In the genomic region with DNA sequence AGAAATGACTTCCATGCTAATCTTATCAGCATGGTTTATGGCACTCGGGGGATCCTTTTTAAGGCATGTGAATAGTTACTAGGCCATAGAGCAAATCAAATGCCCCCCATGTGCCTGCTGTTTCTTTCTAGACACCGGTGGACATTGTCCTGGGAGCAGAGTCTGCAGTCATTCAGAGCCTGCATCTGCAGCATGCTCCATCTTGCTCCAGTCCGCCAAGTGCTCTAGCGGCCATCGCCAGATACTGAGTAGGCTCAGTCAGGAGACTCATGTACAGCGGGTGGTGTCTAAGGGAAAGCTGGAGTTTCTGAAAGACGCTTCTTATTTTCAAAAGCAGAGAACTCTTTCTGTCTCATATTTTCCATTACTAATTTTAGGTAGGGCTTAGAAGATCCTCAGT, we compare ENCODE assay signal across 25 mouse cellular contexts.
DNase-seq lines count a peak whose midpoint lies in the region; ATAC-seq and TF ChIP-seq lines count a peak whose summit lies in the region.
"Had no signal": no experiment of that assay in that cellular context is flagged by ENCODE, and none has a peak within 500 bp of the region (broad histone marks: within the 10 kb centered on the region; RNA-seq: fewer than 3 reads in every experiment).

No protein-coding gene starts in this region.

- peaks cover 61% of the 10 kb centered on the region for H3K36me3 ChIP-seq in neural tube, embryonic 13.5 days
- H3K36me3 ChIP-seq in intestine, embryonic 16.5 days (ENCODE audit: control insufficient read depth, insufficient read depth, low read length), result peaks cover 12% of the 10 kb centered on the region; the same call in 1 of the 2 replicates

- H3K9ac ChIP-seq in neural tube, embryonic 13.5 days, result no peak overlapping the region
- no peak overlapping the region for H3K9ac ChIP-seq in intestine, embryonic 16.5 days (ENCODE audit: low read depth, low read length)
- H3K9ac ChIP-seq: embryonic facial prominence, embryonic 12.5 days; forebrain, embryonic 12.5 days; forebrain, postnatal 0 days had no signal

- peak overlapping the region; percentile 9; the same call in 1 of the 2 replicates for H3K27ac ChIP-seq in neural tube, embryonic 13.5 days (replicated peaks)
- H3K27ac ChIP-seq in intestine, embryonic 16.5 days (ENCODE audit: low read length), result peak overlapping the region; percentile 46
- H3K27ac ChIP-seq: embryonic facial prominence, embryonic 10.5 days; embryonic facial prominence, embryonic 12.5 days; forebrain, embryonic 10.5 days; forebrain, embryonic 12.5 days had no signal

- no peak for DNase-seq in neural tube, embryonic 10.5 days (ENCODE audit: extremely low spot score, low spot score)
- peak; percentile 23 for DNase-seq in brain, embryonic 14.5 days (ENCODE audit: low read depth)
- peak; percentile 7 for DNase-seq in mesoderm, embryonic 11.5 days (ENCODE audit: low read depth, low spot score)
- DNase-seq in frontal cortex, postnatal 14 days (ENCODE audit: low spot score in 2 of 2), result no peak
- DNase-seq in kidney, adult 8-10 months, result no peak
- DNase-seq in layer of hippocampus, adult 9-10 months (ENCODE audit: low spot score), result no peak
- DNase-seq: adrenal gland, adult 8-10 months; adrenal gland, postnatal 14 days; adrenal gland, postnatal 36 days; cerebellum, adult 11 months; cerebellum, adult 2 months; cerebellum, adult 9-10 months; cerebellum, postnatal 10 days; cerebellum, postnatal 25 days; forebrain, postnatal 0 days had no signal

- ATAC-seq in neural tube, embryonic 13.5 days (ENCODE audit: low read depth), result no peak
- ATAC-seq in intestine, embryonic 16.5 days, result peak; percentile 82
- ATAC-seq: activated CD4-positive, CD25-positive, alpha-beta regulatory T cell, adult 4 months; forebrain, embryonic 14.5 days; Patski had no signal

- 86% methylated on average over 7 of the region's 7 CpGs for WGBS in neural tube, embryonic 13.5 days
- WGBS in intestine, embryonic 16.5 days, result 76% methylated on average over 7 of the region's 7 CpGs

- H3K4me2 ChIP-seq in neural tube, embryonic 13.5 days, result no peak overlapping the region
- H3K4me2 ChIP-seq in intestine, embryonic 16.5 days (ENCODE audit: low read depth, low read length), result no peak overlapping the region
- H3K4me2 ChIP-seq: embryonic facial prominence, embryonic 12.5 days; forebrain, embryonic 12.5 days had no signal

- H3K4me1 ChIP-seq in neural tube, embryonic 13.5 days (replicated peaks), result peaks cover 3% of the 10 kb centered on the region; the same call in 1 of the 2 replicates
- H3K4me1 ChIP-seq in intestine, embryonic 16.5 days (ENCODE audit: control insufficient read depth, insufficient read depth, low read length), result peaks cover 10% of the 10 kb centered on the region
- H3K4me1 ChIP-seq: embryonic facial prominence, embryonic 10.5 days; embryonic facial prominence, embryonic 12.5 days; forebrain, embryonic 10.5 days; forebrain, embryonic 12.5 days had no signal

- H3K9me3 ChIP-seq in neural tube, embryonic 13.5 days, result no peaks in the 10 kb centered on the region
- no peaks in the 10 kb centered on the region for H3K9me3 ChIP-seq in intestine, embryonic 16.5 days (ENCODE audit: control insufficient read depth, low read length)
- H3K9me3 ChIP-seq: embryonic facial prominence, embryonic 10.5 days; embryonic facial prominence, embryonic 12.5 days; forebrain, embryonic 10.5 days; forebrain, embryonic 12.5 days; G1E had no signal

- no peak for TF ChIP-seq POLR2A in brain, embryonic 14.5 days (IDR thresholded peaks at IDR 0.05; ENCODE audit: borderline replicate concordance, extremely low read depth, insufficient read depth, insufficient read length, poor library complexity, severe bottlenecking)

- TF ChIP-seq CTCF in brain, embryonic 14.5 days (IDR thresholded peaks at IDR 0.05; ENCODE audit: borderline replicate concordance, extremely low read depth, insufficient read depth, insufficient read length), result no peak

- no peak overlapping the region for H3K4me3 ChIP-seq in neural tube, embryonic 13.5 days
- no peak overlapping the region for H3K4me3 ChIP-seq in intestine, embryonic 16.5 days (ENCODE audit: low read length)
- H3K4me3 ChIP-seq: embryonic facial prominence, embryonic 10.5 days; embryonic facial prominence, embryonic 12.5 days; forebrain, embryonic 10.5 days; forebrain, embryonic 12.5 days had no signal

- no peaks in the 10 kb centered on the region for H3K27me3 ChIP-seq in neural tube, embryonic 13.5 days
- H3K27me3 ChIP-seq in intestine, embryonic 16.5 days (replicated peaks; ENCODE audit: control insufficient read depth, insufficient read depth, low read length), result no peaks in the 10 kb centered on the region
- H3K27me3 ChIP-seq: embryonic facial prominence, embryonic 12.5 days; forebrain, embryonic 12.5 days; Patski had no signal

Comparison
In these comparisons a context has a peak if more than half of its experiments do, and no peak if none do; other contexts are left out.
1. DNase-seq: peak in brain, embryonic 14.5 days (single experiment) and mesoderm, embryonic 11.5 days (single experiment); none in neural tube, embryonic 10.5 days (single experiment), frontal cortex, postnatal 14 days (0 of 2), kidney, adult 8-10 months (0 of 2) and layer of hippocampus, adult 9-10 months (single experiment).